Mouse (Mus musculus) stomach, postnatal 0 days (tissue): ENCODE data around the gene Ogg1. TPM values are rescaled to one million over a fixed set of nuclear protein-coding genes. Genes with fewer than 3 reads are reported as not detected.

Experiments used
- ATAC-seq: fragments of 200-750 bp; cut with Nextera tagmentation; 2 replicates; pipeline ENCODE4 v1.8.0; 2017; ENCODE audit not compliant: low FRiP score, low TSS enrichment
- DNase-seq: peaks from one replicate; pipeline ENCODE4 v3.0.0-alpha.2; 2016; ENCODE audit warnings: low spot score
- H3K27ac ChIP-seq: fragments of 300-500 bp; sonication (generic); replicated peaks from 2 replicates; pipeline ENCODE4 v1.5.1; 2014; ENCODE audit warnings: mild to moderate bottlenecking, control low read depth
- H3K27me3 ChIP-seq: fragments of 300-500 bp; sonication (generic); 2 replicates; pipeline ENCODE4 v1.6.1; 2014; ENCODE audit warnings: low read length; ENCODE audit not compliant: control insufficient read depth, insufficient read depth
- H3K36me3 ChIP-seq: fragments of 300-500 bp; sonication (generic); 2 replicates; pipeline ENCODE4 v1.6.1; 2014; ENCODE audit warnings: low read length, mixed read lengths; ENCODE audit not compliant: control insufficient read depth, insufficient read depth
- H3K4me1 ChIP-seq: fragments of 300-500 bp; sonication (generic); replicated peaks from 2 replicates; pipeline ENCODE4 v1.6.1; 2014; ENCODE audit warnings: antibody characterized with exemption; ENCODE audit not compliant: control insufficient read depth, insufficient read depth
- H3K4me2 ChIP-seq: fragments of 300-500 bp; sonication (generic); replicated peaks from 2 replicates; pipeline ENCODE4 v1.6.1; 2014; ENCODE audit warnings: low read depth, mild to moderate bottlenecking, control low read depth, moderate library complexity
- H3K4me3 ChIP-seq: fragments of 300-500 bp; sonication (generic); 2 replicates; pipeline ENCODE4 v1.5.1; 2014; ENCODE audit warnings: low read depth, low read length, control low read depth
- H3K9ac ChIP-seq: fragments of 300-500 bp; sonication (generic); 2 replicates; pipeline ENCODE4 v1.6.1; 2014; ENCODE audit warnings: mild to moderate bottlenecking, low read length, control low read depth, mixed read lengths
- H3K9me3 ChIP-seq: fragments of 300-500 bp; sonication (generic); 2 replicates; pipeline ENCODE4 v1.6.1; 2016; ENCODE audit warnings: low read length; ENCODE audit not compliant: control insufficient read depth
- CTCF ChIP-seq: IDR thresholded peaks from 2 replicates; pipeline ENCODE4 v1.5.1; 2016; ENCODE audit warnings: antibody characterized with exemption, low read depth, mild to moderate bottlenecking, moderate library complexity
- EP300 ChIP-seq: optimal IDR thresholded peaks from 2 replicates; pipeline ENCODE3; 2016; ENCODE audit warnings: antibody characterized with exemption
- WGBS: fragments of 180-500 bp; shearing (Covaris S2); extraction: QIAGEN DNeasy Blood & Tissue Kit; methylation state at CpG from one replicate; pipeline ENCODE4 v1.1.7; 2014; 5-methylcytosine and 5-hydroxymethylcytosine counted together
- polyA plus RNA-seq: library from polyadenylated mRNA; unstranded; fragments of >200 nt; fragmentation: Nextera tagmentation; extraction: Ambion mirVana; gene quantifications from 2 replicates; pipeline ENCODE4 v1.2.1, GENCODE M21; 2015

Gene Ogg1
- polyA plus RNA-seq, 1 experiment from 2014 or later: 6.8 TPM

DNA sequence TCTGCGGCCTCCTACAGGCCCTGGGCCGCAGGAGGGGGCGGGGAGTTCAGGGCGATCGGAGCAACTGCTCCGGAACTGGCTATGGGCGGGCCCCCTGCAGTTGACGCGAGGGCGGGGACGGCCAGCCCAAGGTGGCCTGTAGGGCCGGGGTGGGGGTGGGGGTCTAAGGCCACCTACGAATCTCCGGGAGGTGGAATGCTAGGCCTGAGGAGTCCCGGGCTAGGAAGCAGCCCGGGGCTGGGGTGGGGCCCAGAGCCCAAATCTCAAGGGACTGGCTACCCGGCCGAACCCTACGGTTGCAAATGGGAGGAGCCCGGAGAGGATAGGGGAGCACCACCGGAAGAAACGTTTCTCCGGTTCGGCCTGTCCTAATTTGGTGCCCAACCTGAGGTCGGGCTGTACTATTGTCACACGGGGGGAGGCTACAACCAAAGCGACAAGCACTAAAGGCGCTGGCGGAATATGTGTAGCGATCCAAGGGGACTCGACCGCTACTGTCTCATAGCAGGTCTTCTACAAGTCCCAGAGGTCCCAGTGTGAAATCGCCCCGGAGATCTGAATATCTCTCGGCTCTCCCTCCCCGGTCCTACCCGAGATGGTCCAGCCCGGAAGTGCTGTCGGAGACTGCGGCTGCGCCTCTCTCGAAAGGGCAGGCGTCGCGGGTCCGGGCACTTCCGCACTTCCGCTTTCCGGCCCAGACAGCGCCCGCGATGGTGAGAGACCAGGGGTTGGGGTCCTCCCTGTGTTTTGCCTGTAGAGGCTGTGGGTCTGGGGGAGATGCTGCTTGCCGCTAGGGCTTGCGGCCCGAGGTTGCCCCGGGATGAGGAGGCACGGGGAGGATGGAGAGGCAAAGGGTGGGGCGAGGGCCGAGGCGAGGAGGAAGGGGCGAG is 51.0 kb downstream of the Ogg1 start, which contains the start of the genes Tada3 and Arpc4:
Tada3 (minus strand) TSS at position 388 of the 890 bp plus-strand sequence.
Arpc4 (plus strand) TSS at position 620 of the 890 bp plus-strand sequence.
- whole genome bisulfite sequencing: 1% methylated on average over 60 of the region's 61 CpGs
- no peaks in the 10 kb centered on the region for H3K27me3 ChIP-seq
- peaks cover 2% of the 10 kb centered on the region; the same call in 1 of the 2 replicates for H3K4me1 ChIP-seq
- peak within 1 kb of the TSS; percentile 96 for H3K27ac ChIP-seq
- TF ChIP-seq CTCF (peak; percentile 44; the same call in 1 of the 2 replicates), EP300 (peak; percentile 93)
- peak within 1 kb of the TSS; percentile 98 for H3K9ac ChIP-seq
- peak within 1 kb of the TSS; percentile 82 for H3K4me2 ChIP-seq
- peak; percentile 97 for ATAC-seq
- peak within 1 kb of the TSS; percentile 98 for H3K4me3 ChIP-seq
- no peaks in the 10 kb centered on the region for H3K9me3 ChIP-seq
- H3K36me3 ChIP-seq: peaks cover 22% of the 10 kb centered on the region
- peak; percentile 93 for DNase-seq

DNA sequence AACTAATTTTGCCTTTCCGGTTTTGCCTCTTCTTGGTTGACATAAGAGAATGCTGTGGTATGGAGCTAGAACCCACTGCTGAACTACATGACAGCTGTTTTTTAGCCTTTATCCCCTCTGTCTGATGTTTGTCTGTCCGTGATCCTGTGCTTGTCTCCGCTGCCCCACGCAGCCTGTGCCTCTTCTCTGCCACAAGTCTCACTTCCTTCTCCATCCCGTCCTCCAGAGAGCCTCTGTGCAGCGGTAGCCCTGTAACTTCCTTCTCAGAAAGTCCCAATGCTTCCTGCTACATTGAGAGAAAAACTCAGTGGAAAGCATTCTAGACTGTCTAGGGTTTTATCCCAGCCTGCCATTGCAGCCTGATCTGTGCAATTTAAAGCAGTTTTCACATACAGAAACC is 52.5 kb downstream of the Ogg1 start:
- peaks cover 2% of the 10 kb centered on the region; the same call in 1 of the 2 replicates for H3K4me1 ChIP-seq
- H3K27me3 ChIP-seq: no peaks in the 10 kb centered on the region
- H3K4me2 ChIP-seq: peak overlapping the region; percentile 82
- 0 out of 2 replicates have a peak overlapping the region, but pooled peaks have one; percentile 98 for H3K9ac ChIP-seq
- TF ChIP-seq CTCF (no peak), EP300 (no peak)
- peaks cover 22% of the 10 kb centered on the region for H3K36me3 ChIP-seq
- H3K27ac ChIP-seq: no peak overlapping the region
- H3K9me3 ChIP-seq: no peaks in the 10 kb centered on the region
- peak overlapping the region; percentile 98 for H3K4me3 ChIP-seq
- 63% methylated on average over 6 of the region's 6 CpGs for WGBS
- DNase-seq (no peak), ATAC-seq (no peak)

- peak; percentile 31; the same call in 1 of the 2 replicates for TF ChIP-seq CTCF
- TF ChIP-seq EP300: no peak
- H3K27me3 ChIP-seq: no peaks in the 10 kb centered on the region
- no peak for ATAC-seq
- no peaks in the 10 kb centered on the region for H3K9me3 ChIP-seq
- 93% methylated on average over 11 of the region's 11 CpGs for WGBS
- H3K4me3 ChIP-seq: no peak overlapping the region
- no peak for DNase-seq
- H3K4me1 ChIP-seq: peaks cover 2% of the 10 kb centered on the region; the same call in 1 of the 2 replicates
- H3K27ac ChIP-seq: no peak overlapping the region
- H3K36me3 ChIP-seq: peaks cover 23% of the 10 kb centered on the region
- H3K9ac ChIP-seq: no peak overlapping the region
- no peak overlapping the region for H3K4me2 ChIP-seq
Observed at GRCm38 (mm10) chr6:113380480-113380879, 53.7 kb downstream of the Ogg1 start.

GRCm38 (mm10) chr6:113384351-113384927 is 57.7 kb downstream of the Ogg1 start:
- DNase-seq: no peak
- TF ChIP-seq CTCF (no peak), EP300 (no peak)
- ATAC-seq: no peak
- Histone ChIP-seq H3K27ac (no peak overlapping the region), H3K4me1 (no peaks in the 10 kb centered on the region), H3K36me3 (peaks cover 45% of the 10 kb centered on the region), H3K4me2 (no peak overlapping the region), H3K9ac (no peak overlapping the region), H3K9me3 (no peaks in the 10 kb centered on the region), H3K27me3 (no peaks in the 10 kb centered on the region), H3K4me3 (no peak overlapping the region)
- 95% methylated on average over 8 of the region's 8 CpGs for WGBS

Other genes starting within 250 kb of the Ogg1 start
- gene Setd5, start 249.6 kb upstream of the Ogg1 start, polyA plus RNA-seq: 34.6 and 35.9 TPM in 2 replicates
- gene Lhfpl4, start 131.6 kb upstream of the Ogg1 start, polyA plus RNA-seq: 0.84 and 0.93 TPM in 2 replicates
- 20.3 and 20.6 TPM in 2 replicates for gene Mtmr14, start 89.1 kb upstream of the Ogg1 start, polyA plus RNA-seq
- gene Cpne9, start 44.7 kb upstream of the Ogg1 start, polyA plus RNA-seq: 0.11 TPM in 1 of 2 replicates, not detected in the other
- 6.5 and 6.6 TPM in 2 replicates for gene Brpf1, start 19.8 kb upstream of the Ogg1 start, polyA plus RNA-seq
- 52.7 and 52.9 TPM in 2 replicates for gene Camk1, start 17.0 kb downstream of the Ogg1 start, polyA plus RNA-seq
- gene Tada3, start 50.9 kb downstream of the Ogg1 start, polyA plus RNA-seq: 21.3 and 23.8 TPM in 2 replicates
- 314 and 317 TPM in 2 replicates for gene Arpc4, start 51.1 kb downstream of the Ogg1 start, polyA plus RNA-seq
- 1.2 TPM in 2 replicates for gene Ttll3, start 62.3 kb downstream of the Ogg1 start, polyA plus RNA-seq
- 11.8 and 12.9 TPM in 2 replicates for gene Rpusd3, start 92.4 kb downstream of the Ogg1 start, polyA plus RNA-seq
- 31.0 and 31.2 TPM in 2 replicates for gene Cidec, start 108.8 kb downstream of the Ogg1 start, polyA plus RNA-seq
- 69.2 and 69.6 TPM in 2 replicates for gene Jagn1, start 115.6 kb downstream of the Ogg1 start, polyA plus RNA-seq
- gene Il17re, start 131.5 kb downstream of the Ogg1 start, polyA plus RNA-seq: 25.5 and 30.6 TPM in 2 replicates
- gene Il17rc, start 144.5 kb downstream of the Ogg1 start, polyA plus RNA-seq: 70.1 and 73.6 TPM in 2 replicates
- 11.1 and 12.1 TPM in 2 replicates for gene Creld1, start 156.3 kb downstream of the Ogg1 start, polyA plus RNA-seq
- 0.36 and 0.42 TPM in 2 replicates for gene Prrt3, start 175.0 kb downstream of the Ogg1 start, polyA plus RNA-seq
- gene Emc3, start 204.7 kb downstream of the Ogg1 start, polyA plus RNA-seq: 78.4 and 78.5 TPM in 2 replicates
- gene Fancd2, start 204.7 kb downstream of the Ogg1 start, polyA plus RNA-seq: 1.6 and 1.9 TPM in 2 replicates